Mouse (Mus musculus) liver, adult 2 months (tissue): ENCODE data around the gene Akap12.

Experiments used
- CTCF ChIP-seq: fragments of 200-500 bp; IDR thresholded peaks from 2 replicates; pipeline ENCODE4 v1.5.1; 2011; ENCODE audit warnings: low read depth, low read length, control low read depth
- POLR2A ChIP-seq: fragments of 200-500 bp; IDR thresholded peaks from 2 replicates; pipeline ENCODE4 v1.6.1; 2011; ENCODE audit warnings: low read length, control low read depth; ENCODE audit not compliant: insufficient read depth; ENCODE audit errors: extremely low read depth

DNA sequence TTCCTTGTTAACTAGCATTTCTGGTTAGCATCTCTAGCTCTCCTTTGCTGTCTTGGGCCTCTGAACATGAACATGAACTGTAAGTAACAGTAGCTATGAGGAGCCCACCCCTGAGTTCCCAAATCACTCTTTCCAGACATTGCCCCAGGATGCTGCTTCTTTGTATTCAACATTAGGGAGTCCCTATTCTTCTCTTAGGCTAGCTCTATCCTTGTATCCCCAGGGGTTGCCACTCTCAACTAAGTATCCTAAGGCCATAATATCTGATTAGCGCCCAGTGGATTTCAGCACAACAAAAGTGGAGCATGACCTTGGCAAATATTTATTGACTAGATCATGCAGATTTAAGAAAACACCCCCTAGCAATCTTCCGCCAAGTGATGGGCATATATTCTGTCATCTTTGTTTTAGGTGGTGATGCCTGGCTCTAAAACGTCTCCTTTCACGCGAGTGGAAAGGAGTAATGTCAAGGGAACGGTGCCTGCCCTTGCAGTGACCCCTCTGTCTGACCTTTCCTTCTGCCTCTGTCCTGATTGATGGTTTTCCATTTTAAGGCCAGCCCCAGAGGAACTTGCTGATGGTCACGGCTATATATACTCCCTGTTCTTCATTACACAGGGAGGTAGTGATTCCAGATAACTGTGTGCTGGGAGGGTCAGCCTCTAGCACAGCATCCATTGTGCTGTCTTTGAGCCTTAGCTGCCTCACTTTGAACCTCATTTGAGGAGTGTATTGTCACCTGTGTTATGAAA lies 66.2 kb downstream of the Akap12 start:
- TF ChIP-seq CTCF (no peak), POLR2A (no peak)
